Mouse (Mus musculus): ENCODE results near the gene Pnrc1. TPM values are rescaled to one million over a fixed set of nuclear protein-coding genes. Genes with fewer than 3 reads are reported as not detected.
A peak's percentile ranks its signal among the peaks of the same experiment; 100 is the strongest.
"Not testable (repeated sequence)": the region's sequence is repeated elsewhere in the genome, so short reads cannot be mapped to it uniquely, and the experiment has no call there.

Pnrc1 gene
- total and polyA plus RNA-seq, 3 experiments, result 7.6 to 14.4 TPM; not detected in 1

GRCm38 (mm10) chr4:33331147-33331546, 41.2 kb upstream of the Pnrc1 start:
- Histone ChIP-seq H3K4me1 (ENCODE audit: control insufficient read depth in 1 of 2, insufficient read depth in 2 of 2, low read length in 2 of 2) (peaks cover 0 to 7% of the 10 kb centered on the region in 2 experiments; a peak in 2 of 4 replicates), H3K4me3 (ENCODE audit: control insufficient read depth in 1 of 2, insufficient read depth in 1 of 2, low read depth in 2 of 2, low read length in 2 of 2) (no peak overlapping the region), H3K36me3 (ENCODE audit: control insufficient read depth in 1 of 2, insufficient read depth in 2 of 2, low read length in 2 of 2) (peaks cover 12 to 31% of the 10 kb centered on the region in 2 experiments), H3K9me3 (replicated peaks; ENCODE audit: insufficient read depth, low read length) (no peaks in the 10 kb centered on the region), H3K27ac (ENCODE audit: control insufficient read depth, low read depth, low read length) (peak overlapping the region; percentile 24; the same call in 1 of the 2 replicates), H3K9ac (ENCODE audit: control insufficient read depth, low read depth, low read length, poor library complexity, severe bottlenecking) (no peak overlapping the region), H3K79me2 (ENCODE audit: control insufficient read depth, insufficient read depth, low read length, poor library complexity) (no peaks in the 10 kb centered on the region), H3K27me3 (ENCODE audit: control insufficient read depth in 1 of 2, insufficient read depth in 2 of 2, low read length in 2 of 2) (no peaks in the 10 kb centered on the region)
- peak; percentile 69 for DNase-seq (ENCODE audit: low read depth, low spot score)
- TF ChIP-seq MYC (IDR thresholded peaks at IDR 0.05; ENCODE audit: low read depth, low read length) (no peak), GATA1 (IDR thresholded peaks at IDR 0.05; ENCODE audit: low read depth, low read length) (0 out of 2 replicates have a peak, but pooled peaks have one; percentile 10)

- Histone ChIP-seq H3K9me3 (replicated peaks; ENCODE audit: insufficient read depth, low read length) (no peaks in the 10 kb centered on the region), H3K4me1 (ENCODE audit: control insufficient read depth in 1 of 2, insufficient read depth in 2 of 2, low read length in 2 of 2) (peaks cover 11% of the 10 kb centered on the region in 2 experiments), H3K27me3 (ENCODE audit: control insufficient read depth in 1 of 2, insufficient read depth in 2 of 2, low read length in 2 of 2) (no peaks in the 10 kb centered on the region), H3K4me3 (ENCODE audit: control insufficient read depth in 1 of 2, insufficient read depth in 1 of 2, low read depth in 2 of 2, low read length in 2 of 2) (no peak overlapping the region), H3K36me3 (ENCODE audit: control insufficient read depth in 1 of 2, insufficient read depth in 2 of 2, low read length in 2 of 2) (peaks cover 7 to 21% of the 10 kb centered on the region in 2 experiments), H3K27ac (ENCODE audit: control insufficient read depth, low read depth, low read length) (no peak overlapping the region), H3K9ac (ENCODE audit: control insufficient read depth, low read depth, low read length, poor library complexity, severe bottlenecking) (no peak overlapping the region), H3K79me2 (ENCODE audit: control insufficient read depth, insufficient read depth, low read length, poor library complexity) (peaks cover 60% of the 10 kb centered on the region)
- DNase-seq (ENCODE audit: low read depth, low spot score), result no peak
- TF ChIP-seq POLR2AphosphoS2 (IDR thresholded peaks at IDR 0.05; ENCODE audit: low read length) (no peak), HCFC1 (IDR thresholded peaks at IDR 0.05; ENCODE audit: low read depth, low read length) (no peak), TAL1 (IDR thresholded peaks at IDR 0.05; ENCODE audit: low read length) (no peak), ZMIZ1 (IDR thresholded peaks at IDR 0.05; ENCODE audit: low read depth, low read length) (no peak), USF1 (IDR thresholded peaks at IDR 0.05; ENCODE audit: low read depth, low read length) (no peak), SMC3 (IDR thresholded peaks at IDR 0.05; ENCODE audit: low read depth, low read length) (no peak), GATA1 (IDR thresholded peaks at IDR 0.05; ENCODE audit: low read depth, low read length) (no peak), ZNF384 (IDR thresholded peaks at IDR 0.05; ENCODE audit: low read depth, low read length) (no peak), MAFK (IDR thresholded peaks at IDR 0.05; ENCODE audit: borderline replicate concordance, low read depth, low read length) (no peak), USF2 (IDR thresholded peaks at IDR 0.05; ENCODE audit: borderline replicate concordance in 1 of 2, insufficient read depth in 1 of 2, low read depth in 1 of 2, low read length in 2 of 2) (no peak), POLR2A (IDR thresholded peaks at IDR 0.05; ENCODE audit: control insufficient read depth in 1 of 2, insufficient read depth in 1 of 2, low read depth in 1 of 2, low read length in 2 of 2, poor library complexity in 1 of 2) (no peak), MYB (IDR thresholded peaks at IDR 0.05; ENCODE audit: low read depth, low read length) (no peak), KAT2A (conservative IDR thresholded peaks at IDR 0.05; ENCODE audit: low read depth, low read length) (no peak)
These were observed 25.9 kb upstream of the Pnrc1 start for GRCm38 (mm10) chr4:33315840-33316239.

DNA sequence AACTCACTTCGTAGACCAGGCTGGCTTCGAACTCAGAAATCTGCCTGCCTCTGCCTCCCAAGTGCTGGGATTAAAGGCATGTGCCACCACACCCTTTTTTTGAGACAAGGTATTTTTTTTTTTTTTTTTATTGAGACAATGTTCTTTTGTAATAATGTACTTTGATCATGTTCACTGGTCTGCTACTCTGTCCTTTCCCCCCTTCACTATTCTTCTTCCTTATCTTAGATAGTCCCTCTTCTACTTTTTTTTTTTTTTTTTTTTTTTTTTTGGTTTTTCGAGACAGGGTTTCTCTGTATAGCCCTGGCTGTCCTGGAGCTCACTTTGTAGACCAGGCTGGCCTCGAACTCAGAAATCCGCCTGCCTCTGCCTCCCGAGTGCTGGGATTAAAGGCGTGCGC, 24.2 kb upstream of the Pnrc1 start:
- not testable (repeated sequence) for DNase-seq (ENCODE audit: low read depth, low spot score); H3K27me3 ChIP-seq (ENCODE audit: control insufficient read depth in 1 of 2, insufficient read depth in 2 of 2, low read length in 2 of 2); H3K4me3 ChIP-seq (ENCODE audit: control insufficient read depth in 1 of 2, insufficient read depth in 1 of 2, low read depth in 2 of 2, low read length in 2 of 2); H3K9me3 ChIP-seq (replicated peaks; ENCODE audit: insufficient read depth, low read length); H3K9ac ChIP-seq (ENCODE audit: control insufficient read depth, low read depth, low read length, poor library complexity, severe bottlenecking); H3K27ac ChIP-seq (ENCODE audit: control insufficient read depth, low read depth, low read length)
- Histone ChIP-seq H3K4me1 (ENCODE audit: control insufficient read depth in 1 of 2, insufficient read depth in 2 of 2, low read length in 2 of 2) (peaks cover 9 to 11% of the 10 kb centered on the region in 2 experiments), H3K36me3 (ENCODE audit: control insufficient read depth in 1 of 2, insufficient read depth in 2 of 2, low read length in 2 of 2) (peaks cover 5 to 18% of the 10 kb centered on the region in 2 experiments), H3K79me2 (ENCODE audit: control insufficient read depth, insufficient read depth, low read length, poor library complexity) (peaks cover 59% of the 10 kb centered on the region)
- TF ChIP-seq ZNF384 (IDR thresholded peaks at IDR 0.05; ENCODE audit: low read depth, low read length), result peak; percentile 57

Data from MEL (cell line).